Mouse (Mus musculus): ENCODE measurements around the gene Laptm5.

The Laptm5 gene

GRCm38 (mm10) chr4:130899383-130899781, 13.5 kb upstream of the Laptm5 start:
- no peak for DNase-seq (ENCODE audit: low read depth, low spot score)

- no peak for DNase-seq (ENCODE audit: low read depth, low spot score)
Measured at GRCm38 (mm10) chr4:130899782-130900427, 13.0 kb upstream of the Laptm5 start.

- no peak for DNase-seq (ENCODE audit: low read depth, low spot score)
Measured at GRCm38 (mm10) chr4:130900746-130901145, 12.2 kb upstream of the Laptm5 start.

DNA sequence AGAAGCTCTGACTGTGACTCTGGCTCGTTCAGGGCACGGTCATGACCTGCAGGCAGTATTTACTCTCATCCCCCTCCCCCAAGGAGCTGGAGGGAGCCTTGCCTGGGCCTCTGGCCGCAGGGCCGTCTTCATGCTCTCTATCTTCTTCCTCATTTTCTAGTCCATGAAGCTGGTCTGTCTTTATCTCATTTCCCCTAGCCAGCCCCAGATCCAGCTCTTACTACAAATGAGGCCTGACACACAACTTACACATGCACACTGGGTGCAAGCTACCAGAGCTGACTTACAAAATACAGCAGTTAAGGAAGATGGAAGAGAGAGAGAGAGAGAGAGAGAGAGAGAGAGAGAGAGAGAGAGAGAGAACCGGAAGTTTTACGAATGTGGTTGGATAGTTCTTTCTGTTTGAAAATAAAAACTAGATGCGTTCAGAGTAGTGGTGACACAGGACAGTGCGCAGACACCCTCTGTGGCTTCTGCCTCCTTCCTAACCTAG, 10.6 kb upstream of the Laptm5 start:
- DNase-seq (ENCODE audit: low read depth, low spot score): no peak

DNA sequence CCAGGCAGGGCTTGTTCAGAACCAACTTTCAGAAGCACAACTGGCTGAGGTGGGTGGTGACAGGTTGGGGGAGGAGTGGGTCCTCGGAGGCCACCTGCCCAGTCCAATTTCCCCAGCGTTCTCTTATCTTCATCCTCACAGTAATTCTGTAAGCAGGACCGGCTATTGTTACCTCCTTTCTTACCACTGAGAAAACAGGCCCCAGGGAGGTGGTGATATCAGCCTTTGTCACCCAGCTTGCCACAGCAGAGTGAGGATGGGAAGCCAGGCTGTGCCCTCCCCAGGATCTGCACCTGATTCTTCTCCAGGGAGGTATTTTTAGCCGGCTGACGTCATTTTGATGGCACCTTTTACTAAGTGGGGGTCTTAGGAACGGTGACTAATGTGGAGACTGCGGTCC, 7.9 kb upstream of the Laptm5 start:
- DNase-seq (ENCODE audit: low read depth, low spot score): no peak

DNA sequence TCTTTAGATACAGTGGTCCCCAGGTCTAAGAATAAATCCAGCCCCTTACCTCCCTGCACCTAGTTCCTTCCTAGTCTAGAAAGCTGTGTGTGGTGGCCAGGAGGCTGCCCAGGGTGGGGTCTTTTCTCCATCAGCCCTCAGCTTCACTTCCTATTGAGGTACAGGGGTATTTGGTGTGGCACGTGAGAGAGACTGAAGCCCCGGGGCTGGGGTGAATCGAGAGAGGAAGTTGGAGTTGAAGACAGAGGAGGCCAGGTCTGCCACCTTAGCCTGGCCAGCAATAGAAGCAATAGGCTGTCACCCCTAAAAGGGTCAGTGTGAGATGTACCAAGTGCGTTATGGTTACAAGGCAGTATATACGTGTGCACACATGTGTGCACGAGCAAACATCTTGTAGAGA, 7.0 kb upstream of the Laptm5 start:
- no peak for DNase-seq (ENCODE audit: low read depth, low spot score)

GRCm38 (mm10) chr4:130906296-130906695, 6.6 kb upstream of the Laptm5 start:
- DNase-seq (ENCODE audit: low read depth, low spot score): no peak

GRCm38 (mm10) chr4:130907200-130908069, 5.5 kb upstream of the Laptm5 start:
- no peak for DNase-seq (ENCODE audit: low read depth, low spot score)

- DNase-seq (ENCODE audit: low read depth, low spot score): no peak
Measured at GRCm38 (mm10) chr4:130908133-130908532, 4.8 kb upstream of the Laptm5 start.

DNA sequence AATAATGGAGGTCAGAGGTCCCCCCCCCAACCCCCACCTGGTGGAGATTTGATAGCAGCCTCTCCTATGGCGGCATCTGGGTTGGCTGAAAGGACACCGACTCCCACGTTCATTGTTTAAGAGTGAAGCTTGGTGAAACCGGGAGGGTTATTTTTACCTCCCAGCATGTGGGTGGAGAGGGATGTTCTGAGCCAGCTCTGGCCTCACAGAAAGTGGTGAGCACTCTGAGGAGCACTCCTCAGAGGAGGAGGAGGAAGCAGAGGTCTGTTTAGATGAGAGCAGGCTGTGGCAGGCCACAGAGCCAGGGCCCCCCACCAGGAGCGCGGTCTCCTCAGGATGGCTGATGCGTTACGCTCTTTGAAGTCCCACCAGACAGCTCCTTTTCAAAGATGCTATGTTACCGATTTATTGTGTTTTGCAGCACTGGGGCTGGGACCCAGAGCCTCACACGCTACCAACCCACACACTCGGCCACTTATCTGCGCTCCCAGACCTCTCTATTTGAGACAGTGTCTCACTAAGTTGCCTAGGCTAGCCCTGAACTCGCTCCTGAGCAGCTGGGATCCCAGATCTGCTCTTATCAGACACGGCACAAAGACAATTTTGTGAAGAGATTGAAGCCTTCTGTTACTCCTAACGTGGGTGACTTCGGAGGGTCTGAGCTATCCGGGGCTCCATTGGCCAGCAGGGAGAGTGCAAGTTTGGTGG, 3.6 kb upstream of the Laptm5 start:
- no peak for DNase-seq (ENCODE audit: low read depth, low spot score)

DNA sequence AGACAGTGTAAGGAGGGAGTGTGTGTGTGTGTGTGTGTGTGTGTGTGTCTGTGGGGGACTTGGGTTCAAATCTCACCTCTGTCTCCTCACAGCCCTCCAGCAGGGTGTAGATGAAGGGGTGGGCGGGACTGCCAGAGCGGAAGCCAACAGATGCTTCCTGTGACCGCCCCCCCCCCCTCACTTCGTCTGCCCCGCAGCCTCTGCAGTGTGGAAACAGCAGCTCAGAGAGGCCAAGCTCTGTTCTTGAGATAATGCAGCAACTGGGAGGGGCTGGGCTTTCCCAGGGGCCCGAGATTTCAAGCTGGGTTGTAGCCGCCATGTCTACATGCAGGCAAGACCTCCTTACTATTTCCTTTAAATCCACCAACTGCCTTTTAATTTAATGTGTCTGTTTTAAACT, 2.3 kb upstream of the Laptm5 start:
- no peak for DNase-seq (ENCODE audit: low read depth, low spot score)

GRCm38 (mm10) chr4:130912626-130913025, 299 bp upstream of the Laptm5 start:
- DNase-seq (ENCODE audit: low read depth, low spot score): no peak

GRCm38 (mm10) chr4:130913511-130913910, 586 bp downstream of the Laptm5 start:
- no peak for DNase-seq (ENCODE audit: low read depth, low spot score)

GRCm38 (mm10) chr4:130914011-130914410, 1.1 kb downstream of the Laptm5 start:
- no peak for DNase-seq (ENCODE audit: low read depth, low spot score)

- DNase-seq (ENCODE audit: low read depth, low spot score): no peak
Measured at GRCm38 (mm10) chr4:130914527-130914926, 1.6 kb downstream of the Laptm5 start.

DNA sequence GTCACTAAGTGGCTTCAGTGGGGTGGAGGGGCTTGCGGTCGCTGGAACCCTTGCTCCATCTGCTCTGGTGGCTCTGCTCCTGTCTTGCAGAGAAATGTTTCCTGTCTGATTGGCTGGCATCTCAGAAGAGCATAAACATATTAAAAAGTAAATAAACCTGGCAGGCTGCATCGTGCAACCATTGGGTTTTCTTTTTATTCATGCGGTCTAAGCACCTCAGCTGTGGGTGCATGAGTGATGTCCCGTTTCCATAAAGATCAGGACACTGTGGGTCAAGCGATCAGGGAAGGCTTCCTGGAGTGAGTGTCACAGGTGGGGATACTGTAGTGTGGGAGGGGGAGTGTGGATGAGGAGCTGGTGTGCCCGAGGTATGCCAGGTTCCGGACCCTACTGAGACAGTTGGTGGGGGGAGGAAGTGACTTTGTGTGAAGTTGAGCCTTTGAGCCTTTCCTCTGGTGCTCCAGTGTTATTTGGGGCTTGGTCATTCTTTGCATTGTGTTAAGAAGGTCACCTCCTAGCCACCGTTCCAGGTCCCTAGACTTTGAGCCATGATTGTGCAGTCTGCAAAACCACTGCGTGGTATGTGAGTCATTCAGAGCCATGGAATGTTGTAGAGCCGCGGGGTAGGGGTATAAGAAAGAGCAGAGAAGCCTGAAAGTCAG, 2.2 kb downstream of the Laptm5 start:
- no peak for DNase-seq (ENCODE audit: low read depth, low spot score)

DNA sequence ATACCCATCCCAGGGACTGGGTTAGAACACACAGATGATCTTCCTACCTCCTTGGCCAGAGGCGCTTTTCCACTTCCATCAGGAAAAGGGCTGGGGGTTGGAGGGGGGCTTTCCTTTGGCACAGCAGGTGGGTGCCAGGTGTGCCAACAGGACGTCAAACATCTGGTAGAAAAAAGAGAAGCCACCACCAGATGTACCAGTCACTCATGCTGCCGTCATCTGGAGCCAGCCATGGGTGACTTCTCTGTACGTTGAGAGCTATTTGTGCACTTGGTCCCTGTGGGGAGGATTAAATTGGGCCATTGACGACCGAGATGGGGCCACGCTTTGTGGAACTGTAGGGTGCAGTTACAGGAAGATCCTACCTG, 2.7 kb downstream of the Laptm5 start:
- no peak for DNase-seq (ENCODE audit: low read depth, low spot score)

DNA sequence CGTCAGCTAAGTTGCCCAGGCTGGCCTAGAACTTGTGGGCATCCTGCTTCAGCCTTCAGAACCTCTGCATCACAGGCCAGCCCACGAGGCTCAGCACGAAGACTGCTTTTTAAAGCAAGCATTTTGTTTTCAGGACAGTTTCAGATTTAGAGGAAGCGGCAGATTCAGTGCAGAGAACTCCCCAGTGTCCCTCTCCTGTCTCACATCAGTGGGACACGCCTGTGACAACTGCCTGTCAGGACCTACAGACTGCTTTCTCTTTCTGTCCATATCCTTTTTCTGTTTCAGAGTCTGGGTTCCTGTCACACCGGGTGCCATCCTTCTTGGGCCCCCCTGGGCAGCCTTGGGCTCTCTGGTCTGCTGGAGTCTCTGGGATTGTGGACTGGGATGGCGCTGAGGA, 3.7 kb downstream of the Laptm5 start:
- DNase-seq (ENCODE audit: low read depth, low spot score): no peak

DNA sequence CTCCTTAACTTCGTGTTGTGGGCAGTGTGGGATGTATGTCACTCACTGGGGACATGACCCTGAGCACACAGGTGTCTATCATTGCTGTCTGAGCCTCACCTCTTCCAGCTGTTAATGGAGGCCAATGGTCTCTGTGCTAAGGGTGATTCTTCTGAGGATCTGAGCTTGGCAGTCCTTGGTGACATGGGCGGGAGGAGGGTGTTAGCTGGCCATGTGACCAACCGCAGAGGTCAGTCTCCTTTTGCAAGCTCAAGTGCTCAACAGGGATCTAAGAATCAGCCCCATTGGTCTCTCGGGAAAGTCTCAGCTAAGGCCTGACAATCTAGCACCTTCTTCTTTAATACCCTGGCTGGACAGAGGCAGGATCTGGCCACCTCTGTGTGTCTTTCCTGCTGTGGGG, 4.6 kb downstream of the Laptm5 start:
- no peak for DNase-seq (ENCODE audit: low read depth, low spot score)

DNA sequence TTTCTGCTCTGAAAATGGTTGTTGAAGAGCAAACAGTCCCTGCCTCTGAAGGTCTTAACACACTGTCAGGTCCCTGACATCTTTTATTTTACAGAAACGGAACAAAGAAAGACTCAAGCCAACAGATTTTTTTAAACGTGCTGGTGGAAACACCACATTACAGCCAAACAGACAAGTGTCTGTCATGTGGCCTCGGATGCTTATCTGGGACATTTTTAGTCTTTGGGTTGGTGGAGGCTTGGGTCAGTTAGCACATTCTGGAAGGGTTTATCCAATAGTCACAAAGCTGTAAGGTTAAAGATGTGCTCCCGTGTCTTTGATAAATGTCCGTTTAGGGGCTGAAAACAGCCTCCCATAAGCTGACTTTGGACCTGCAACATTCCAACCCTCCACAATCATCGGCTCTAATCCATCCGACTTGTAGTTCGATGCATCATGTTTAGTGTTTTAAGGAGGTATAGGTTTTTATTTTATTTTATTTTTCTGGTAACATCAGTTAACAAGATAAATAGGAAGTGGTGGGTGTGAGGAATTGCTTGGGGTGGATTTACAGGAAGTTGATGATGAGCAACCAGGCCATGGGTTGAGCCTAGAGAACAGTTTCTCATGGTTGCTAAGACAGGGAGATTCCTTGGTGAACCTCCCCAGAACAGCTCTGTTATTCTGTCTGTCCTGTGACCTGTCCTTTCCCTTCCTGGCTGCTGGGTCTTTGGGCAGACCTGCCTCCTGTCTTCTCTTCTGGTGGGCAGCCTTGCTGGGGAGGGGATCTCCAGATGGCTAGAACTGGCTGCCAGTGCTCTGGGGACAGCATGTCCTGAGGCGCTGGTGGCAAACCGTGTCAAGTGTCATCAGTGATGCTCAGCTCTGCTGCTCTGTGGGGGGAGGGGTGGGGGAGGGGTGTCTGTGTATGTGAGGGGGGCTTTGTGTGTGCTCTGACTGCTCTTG, 6.2 kb downstream of the Laptm5 start:
- no peak for DNase-seq (ENCODE audit: low read depth, low spot score)

Data from retina, postnatal 7 days (tissue).